Mouse (Mus musculus) brain, embryonic 14.5 days (tissue): ENCODE data around the gene Dab1.

ENCODE experiments used
- CTCF ChIP-seq: fragments of 200-500 bp; IDR thresholded peaks from 2 replicates; pipeline ENCODE4 v1.5.1; 2012; ENCODE audit warnings: inconsistent platforms, mild to moderate bottlenecking, moderate library complexity, borderline replicate concordance; ENCODE audit not compliant: insufficient read depth, insufficient read length; ENCODE audit errors: extremely low read depth
- POLR2A ChIP-seq: fragments of 200-500 bp; IDR thresholded peaks from 2 replicates; pipeline ENCODE4 v1.6.1; 2012; ENCODE audit warnings: mild to moderate bottlenecking, inconsistent platforms, borderline replicate concordance; ENCODE audit not compliant: poor library complexity, insufficient read depth, insufficient read length, severe bottlenecking; ENCODE audit errors: extremely low read depth

GRCm38 (mm10) chr4:104439641-104440040 is 820.5 kb downstream of the Dab1 start:
- TF ChIP-seq CTCF, result no peak
- TF ChIP-seq POLR2A, result no peak
